Mouse (Mus musculus) kidney, postnatal 25 days (tissue): ENCODE results near the gene Cdpf1.

Experiments used
- DNase-seq, 2 experiments: peaks; one replicate each; pipeline ENCODE4 v3.0.0; 2021; ENCODE audit warnings: mixed read lengths in 2 of 2

Gene Cdpf1

DNA sequence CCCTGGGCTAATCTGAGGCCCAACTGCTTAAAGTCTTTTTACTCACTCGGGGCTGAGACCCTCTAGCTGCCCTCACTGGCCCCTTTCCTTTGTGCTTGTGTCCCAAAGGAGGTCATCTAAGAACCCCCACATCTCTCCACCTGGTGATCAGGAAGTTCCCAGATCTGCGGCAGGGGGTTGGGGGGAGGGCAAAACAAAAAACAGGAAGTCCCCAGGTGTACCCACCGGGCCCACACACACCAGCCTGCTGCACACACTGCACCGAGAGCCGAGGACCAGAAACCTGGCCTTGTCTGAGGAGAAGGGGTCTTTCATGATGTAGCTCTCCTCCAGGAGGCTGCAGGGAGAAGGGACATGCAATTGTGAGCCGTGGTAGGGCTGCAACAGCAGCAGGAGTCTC, 3.5 kb downstream of the Cdpf1 start:
- DNase-seq, result no peak

DNA sequence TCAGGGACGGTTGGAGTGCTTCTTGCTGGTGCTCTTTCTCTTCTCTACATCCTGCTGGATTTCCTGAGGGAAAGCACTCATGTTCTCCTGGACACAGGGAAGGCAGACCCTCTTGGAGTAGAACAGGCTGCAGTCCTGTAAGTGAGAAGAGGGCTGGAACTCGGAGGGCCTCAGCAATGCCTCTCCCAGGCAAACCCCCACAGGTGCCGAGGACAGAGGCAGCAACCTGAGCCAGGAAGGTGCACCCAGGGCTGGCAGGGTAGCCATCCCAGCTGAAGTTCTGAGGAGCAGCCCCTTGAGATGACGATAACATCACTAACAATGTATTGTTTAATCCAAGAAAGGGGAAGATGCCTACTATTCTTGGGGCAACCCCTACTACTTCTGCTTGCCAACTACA, 4.1 kb downstream of the Cdpf1 start:
- DNase-seq, result no peak

DNA sequence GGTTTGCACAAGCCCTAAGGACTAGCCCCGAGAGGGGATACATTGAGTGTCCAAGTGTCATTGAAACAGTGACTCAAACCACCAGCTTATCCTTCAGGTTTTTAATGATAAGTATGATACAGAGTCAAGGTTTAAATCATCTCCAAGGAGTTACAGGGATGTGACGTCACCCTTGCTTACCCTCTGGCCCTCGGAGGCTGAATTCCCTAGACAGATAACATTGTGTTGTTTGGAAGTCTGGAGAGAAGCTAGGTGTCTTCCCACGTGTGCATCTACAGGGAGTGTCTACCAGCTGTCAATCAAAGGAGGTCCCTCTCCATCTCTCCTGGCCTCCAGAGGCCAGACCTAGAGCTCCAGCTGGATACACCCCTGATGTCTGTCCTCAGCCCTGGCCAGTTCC, 4.6 kb downstream of the Cdpf1 start:
- DNase-seq, result no peak

DNA sequence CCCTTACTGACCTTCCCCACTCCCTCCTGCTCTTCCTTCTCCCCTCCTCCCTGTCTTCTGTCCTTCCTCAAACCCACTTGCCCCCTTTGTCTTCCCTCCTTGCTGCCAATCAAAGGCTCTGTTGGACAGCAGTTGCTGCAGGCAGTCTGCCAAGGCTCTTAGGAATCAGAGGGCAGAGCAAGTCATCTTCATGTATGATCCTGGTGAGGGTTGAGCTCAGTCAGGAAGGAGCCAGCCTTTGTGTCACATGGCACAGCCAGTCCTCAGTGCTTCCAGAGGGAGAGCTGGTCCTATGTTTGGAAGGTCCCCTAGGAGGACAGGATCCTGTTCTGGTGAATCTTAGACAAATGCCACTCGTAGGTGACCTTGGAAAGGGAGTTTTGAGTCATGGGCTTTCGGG, 8.6 kb downstream of the Cdpf1 start:
- peak; percentile 60 to 72 for DNase-seq

DNA sequence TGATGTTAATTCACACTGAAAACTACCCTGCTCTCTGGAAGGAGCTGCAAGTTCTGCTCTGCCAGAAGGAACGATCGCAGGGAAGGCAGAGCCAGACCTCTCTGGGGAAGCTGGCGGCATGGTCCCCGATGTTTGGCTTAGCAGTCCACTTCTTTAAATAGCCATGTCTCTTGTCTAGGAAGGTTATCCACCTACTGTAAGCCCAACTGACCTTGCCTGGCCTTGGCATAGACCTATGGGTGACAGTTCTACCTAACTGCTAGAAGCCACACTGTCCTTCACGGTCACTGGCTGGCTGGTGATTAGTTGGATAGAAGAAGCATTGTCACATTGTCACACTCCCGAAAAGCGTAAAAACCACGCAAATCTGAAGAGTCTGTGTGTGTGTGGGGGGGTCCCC, 12.8 kb downstream of the Cdpf1 start:
- peak in 1 of 2 experiments; percentile 29 for DNase-seq

DNA sequence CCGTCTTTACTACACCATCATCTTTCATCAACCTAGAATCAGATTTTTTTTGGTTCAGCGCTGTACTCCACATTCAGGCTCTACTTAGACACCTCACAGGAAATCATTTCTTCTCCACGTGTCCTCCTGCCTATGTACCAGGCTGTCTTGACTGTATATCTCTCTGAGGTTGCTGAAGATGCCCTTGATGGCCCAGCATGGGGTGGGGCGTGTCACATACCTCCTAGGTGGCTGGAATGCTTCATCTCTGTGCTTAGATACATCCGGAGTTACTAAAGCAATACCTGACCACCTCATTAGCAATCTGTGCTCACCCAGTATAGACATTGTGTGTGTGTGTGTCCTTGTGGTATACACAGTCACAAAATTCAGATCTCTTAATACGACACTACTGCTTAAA, 16.0 kb downstream of the Cdpf1 start:
- no peak for DNase-seq

DNA sequence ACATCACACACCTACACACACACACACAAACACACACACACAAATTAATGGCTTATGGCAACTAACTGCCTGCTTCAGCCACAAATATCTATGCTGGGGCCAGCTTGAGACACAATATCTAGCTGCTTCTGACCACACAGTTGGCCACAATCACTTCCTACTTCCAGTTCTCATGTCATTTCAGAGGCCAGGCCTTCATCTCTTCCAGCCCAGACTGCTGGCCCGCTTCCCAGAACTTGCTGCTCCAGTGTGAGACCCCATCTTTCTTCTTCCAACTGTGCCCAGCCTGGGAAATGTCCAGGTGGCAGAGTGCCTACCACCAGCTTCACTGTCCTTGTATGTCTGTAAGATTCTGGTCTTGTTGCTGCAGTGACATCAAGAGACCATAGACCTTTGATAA, 18.7 kb downstream of the Cdpf1 start:
- DNase-seq, result no peak

DNA sequence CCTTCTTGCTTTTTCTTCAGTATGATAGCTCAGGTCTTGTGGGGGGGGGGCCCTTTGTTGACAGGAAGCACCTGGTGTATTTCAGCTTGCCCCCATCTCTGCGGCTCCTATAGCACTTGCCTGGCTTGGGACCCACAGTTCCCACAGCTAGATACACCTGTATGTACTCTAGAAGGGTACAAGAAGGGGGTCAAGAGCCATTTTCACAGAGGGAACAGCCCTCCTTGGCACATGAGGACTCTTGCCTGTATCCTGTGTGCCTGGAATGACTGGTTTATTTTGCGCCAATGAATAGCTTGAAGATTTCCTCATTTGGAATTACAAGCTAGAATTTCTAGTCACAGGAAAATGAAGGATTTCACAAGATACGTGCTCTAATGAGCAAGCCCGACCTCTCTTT, 20.0 kb downstream of the Cdpf1 start:
- no peak for DNase-seq

DNA sequence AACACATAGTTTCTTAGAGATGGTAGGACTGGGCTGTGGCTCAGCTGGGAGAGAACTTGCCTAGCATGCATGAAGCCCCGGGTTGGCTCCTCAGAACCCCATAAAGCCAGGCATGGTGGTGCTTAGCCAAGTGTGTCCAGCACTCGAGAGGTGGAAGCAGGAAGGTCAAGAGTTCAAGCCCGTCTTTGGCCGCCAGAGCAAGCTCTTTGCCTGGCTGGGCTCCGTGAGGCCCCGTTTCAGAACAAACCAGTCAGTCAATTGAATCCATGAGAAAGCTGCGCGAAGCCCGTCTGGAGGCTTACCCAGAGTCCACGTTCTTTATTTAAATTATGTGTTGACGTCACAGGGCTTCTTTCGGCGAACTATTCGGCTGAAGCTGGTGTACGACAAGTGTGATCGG, 22.9 kb downstream of the Cdpf1 start:
- peak; percentile 36 to 65 for DNase-seq

DNA sequence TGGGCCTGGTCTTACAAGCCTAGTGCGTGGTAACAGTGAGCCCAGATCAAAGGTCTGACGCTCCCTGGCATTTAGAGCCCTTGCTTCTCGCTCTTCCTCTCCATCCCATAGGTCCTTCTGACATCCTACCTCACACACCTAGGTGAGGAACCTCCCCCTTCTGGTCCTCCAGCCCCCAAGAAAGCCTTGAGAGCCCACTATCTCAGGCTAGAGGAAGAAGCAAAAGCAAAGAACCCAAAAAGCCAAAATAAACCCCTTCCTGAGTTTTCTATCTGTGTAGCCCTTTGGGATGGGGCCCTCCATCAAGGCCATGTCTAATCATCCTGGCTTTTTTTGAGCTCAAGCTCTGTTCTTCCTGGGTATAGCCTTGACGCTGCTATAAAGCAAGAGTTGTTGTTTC, 23.4 kb downstream of the Cdpf1 start:
- peak in 1 of 2 experiments; percentile 13 for DNase-seq

DNA sequence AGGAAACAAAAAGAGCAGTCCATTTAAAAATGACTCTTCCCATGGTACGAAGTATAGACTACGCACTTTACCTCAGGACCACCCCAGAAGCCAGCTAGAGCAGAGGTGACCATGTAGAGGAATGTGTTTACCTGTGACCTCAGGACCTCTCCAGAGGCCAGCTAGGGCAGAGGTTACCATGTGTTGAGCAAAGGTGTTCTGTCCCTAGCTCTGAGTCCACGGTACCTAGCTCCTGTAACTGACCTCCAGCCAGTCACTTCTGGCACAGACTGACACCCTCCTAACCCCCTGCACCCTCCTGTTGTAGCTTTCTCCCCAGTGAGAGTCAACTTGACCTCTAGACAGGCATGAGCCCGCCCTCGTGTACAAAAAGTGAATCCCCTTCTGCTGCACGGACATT, 24.0 kb downstream of the Cdpf1 start:
- peak in 1 of 2 experiments; percentile 22 for DNase-seq

DNA sequence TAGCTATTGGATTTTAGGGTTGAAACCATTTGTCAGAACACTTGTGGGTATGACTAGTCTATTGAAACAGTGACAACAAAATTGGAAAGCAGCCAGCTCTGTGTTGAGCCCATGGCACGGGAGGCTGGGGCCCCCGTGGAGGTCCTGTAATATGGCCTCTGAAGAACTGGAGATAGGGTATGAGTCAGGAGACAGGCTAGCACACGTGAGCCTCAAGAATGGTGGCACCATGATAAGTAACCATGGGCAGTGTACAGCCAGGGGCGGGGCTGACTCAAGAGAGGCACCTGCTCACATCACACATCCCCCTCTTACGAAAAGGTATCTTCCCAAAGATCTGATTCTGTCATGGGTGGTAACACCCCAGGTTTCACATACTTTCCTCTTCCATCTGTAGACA, 24.8 kb downstream of the Cdpf1 start:
- DNase-seq, result peak in 1 of 2 experiments; percentile 33

DNA sequence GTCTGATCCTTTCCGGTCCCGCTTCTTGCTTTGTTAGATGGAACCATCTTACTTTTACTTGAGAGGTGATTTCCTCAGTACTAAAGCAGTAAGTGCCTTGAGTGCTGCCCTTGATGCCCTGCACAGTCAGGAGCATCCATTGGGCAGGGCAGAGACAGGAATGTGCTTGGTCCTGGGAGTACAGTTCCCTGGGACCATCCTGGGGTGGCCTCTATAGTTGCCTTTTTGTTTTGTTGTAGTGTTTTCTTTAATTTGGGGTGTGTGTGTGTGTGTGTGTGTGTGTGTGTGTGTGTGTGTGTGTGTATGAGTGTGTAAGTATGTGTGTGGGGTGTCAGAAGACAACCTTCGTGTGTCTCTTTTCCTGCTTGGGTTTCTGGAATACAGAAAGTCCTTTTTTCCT, 27.2 kb downstream of the Cdpf1 start:
- DNase-seq, result peak in 1 of 2 experiments; percentile 12

DNA sequence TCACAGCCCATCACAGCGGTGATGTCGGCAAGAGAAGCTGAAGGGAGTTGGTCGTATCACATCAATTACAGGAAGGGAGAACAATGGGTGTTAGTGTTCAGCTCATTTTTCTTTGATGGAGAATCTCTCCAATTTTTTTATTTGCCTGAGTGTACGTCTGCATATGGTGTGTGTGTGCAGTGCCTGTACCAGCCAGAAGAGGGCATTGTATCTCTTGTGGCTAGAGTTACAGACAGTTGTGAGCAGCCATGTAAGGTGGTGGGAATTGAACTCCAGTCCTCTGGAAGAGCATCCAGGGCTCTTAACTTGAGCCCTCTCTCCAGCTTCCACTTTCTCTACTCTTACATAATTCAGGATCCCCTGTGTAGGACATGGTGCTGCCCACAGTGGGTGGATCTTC, 28.4 kb downstream of the Cdpf1 start:
- peak in 1 of 2 experiments; percentile 9 for DNase-seq

DNA sequence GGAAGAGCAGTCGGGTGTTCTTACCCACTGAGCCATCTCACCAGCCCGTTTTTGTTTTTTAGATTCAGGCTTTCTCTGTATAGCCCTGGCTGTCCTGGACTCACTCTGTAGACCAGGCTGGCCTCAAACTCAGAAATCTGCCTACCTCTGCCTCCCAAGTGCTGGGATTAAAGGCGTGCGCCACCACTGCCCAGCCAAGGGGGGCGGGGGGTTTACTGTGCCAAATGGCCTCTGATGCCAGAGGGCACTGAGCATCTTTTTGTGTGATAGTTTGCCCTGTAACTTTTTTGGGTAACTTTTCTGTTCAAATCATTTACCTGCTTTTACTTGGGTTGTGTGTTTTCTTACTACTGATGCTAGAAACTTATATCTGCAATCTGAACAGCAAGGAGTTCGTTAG, 32.6 kb downstream of the Cdpf1 start:
- DNase-seq, result peak; percentile 25 to 62

DNA sequence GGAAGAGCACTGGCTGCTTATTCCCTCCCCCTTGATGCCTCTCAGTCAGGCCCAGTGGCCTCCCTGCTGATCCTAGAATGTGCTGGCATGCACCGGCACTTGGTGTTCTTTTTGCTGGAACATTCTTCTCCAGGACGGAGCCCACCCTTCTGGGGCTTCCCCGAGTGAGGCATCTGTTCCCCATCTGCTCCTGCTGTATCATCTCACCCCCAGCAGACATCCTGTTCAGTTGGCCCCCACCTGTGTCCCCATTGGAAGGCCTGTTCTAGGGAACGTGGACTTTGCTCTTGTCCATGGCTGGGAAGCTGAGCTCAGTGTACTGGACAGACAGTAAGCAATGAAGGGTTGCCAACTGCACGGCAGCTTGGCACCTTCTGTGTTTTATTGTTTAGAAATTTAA, 34.7 kb downstream of the Cdpf1 start:
- DNase-seq, result peak; percentile 69 to 92

DNA sequence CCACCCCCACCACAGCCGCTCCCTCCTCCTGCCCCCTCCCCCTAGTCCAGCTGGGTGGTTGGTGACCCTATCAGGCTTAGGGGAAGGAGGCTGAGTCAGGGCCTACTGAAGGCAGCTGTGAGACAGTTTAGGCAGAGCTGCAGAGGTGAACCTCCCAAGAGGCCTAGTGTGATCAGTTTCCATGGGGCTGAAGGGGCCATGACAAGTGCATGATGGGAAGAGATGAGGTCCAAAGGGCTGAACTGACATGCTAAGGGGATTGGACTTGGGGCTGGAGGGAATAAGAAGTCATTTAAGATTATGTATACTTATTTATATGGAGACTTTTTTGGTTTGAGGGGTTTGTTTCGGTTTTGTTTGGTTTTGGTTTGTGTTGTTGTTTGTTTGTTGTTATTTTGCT, 35.3 kb downstream of the Cdpf1 start:
- DNase-seq, result peak in 1 of 2 experiments; percentile 49

DNA sequence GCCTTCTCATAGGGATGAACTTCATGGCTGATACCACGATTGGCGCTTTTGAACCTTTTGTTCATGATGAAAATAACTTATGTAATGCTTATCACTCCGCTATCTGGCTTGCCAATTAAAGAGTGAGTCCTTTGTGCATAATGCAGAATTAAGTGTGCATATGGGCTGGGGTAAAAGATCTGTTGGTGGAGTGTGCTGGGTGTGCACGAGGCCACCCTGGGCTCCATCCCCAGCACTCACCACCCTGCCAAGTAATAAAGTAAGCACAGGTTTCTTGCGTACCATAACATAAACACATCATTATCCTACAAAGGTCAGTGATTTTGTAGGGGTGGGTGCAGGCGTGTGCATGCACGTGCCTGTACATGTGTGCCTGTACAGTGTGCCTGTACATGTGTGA, 36.5 kb downstream of the Cdpf1 start:
- DNase-seq, result no peak

DNA sequence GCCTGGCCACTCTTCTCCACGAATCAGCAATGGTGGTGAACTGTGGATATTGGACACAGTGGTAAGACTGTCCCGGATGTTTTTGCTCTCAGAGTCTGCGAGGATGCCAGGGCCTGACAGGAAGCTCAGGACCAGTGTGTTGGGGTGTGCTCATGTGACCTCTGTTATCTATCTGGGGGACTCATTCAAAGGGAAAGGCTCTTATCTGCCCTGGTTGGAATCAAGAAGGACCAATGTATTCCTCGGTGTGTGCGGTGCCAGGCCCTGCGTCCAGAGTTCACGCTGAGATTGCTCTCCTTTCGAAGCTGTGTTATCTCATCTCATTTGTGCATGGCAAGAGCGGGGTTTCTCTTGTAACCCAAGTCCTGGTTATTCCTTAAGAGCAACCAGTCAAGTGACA, 37.1 kb downstream of the Cdpf1 start:
- DNase-seq, result no peak

DNA sequence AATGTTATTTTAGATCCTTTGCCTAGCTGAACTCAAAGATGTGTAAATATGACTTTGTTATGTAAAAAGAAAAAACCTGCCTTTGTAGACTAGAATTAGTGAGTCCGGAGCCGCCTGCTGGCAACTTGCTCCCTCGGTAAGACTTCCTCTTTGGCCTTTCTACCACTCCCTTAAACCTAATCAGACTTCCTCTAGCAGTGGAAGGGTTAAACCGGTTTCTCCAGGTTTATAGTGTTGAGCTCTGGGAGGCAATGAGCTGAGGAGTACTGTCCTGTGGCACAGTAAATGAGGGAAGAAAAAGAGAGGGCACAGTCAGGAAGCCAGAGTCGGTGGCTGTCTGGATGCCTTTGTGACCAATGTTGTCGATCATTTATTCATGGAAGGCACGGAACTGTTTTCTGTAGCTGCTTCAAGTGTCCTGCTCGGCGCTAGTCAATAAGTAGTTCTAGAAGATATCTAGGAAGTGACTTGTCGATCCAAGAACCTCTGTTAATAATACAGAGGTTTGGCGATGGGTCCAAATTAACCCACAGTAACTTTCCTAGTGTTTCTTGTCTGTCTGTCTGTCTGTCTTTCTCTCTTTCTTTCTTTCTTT, 39.3 kb downstream of the Cdpf1 start:
- peak; percentile 60 to 79 for DNase-seq

DNA sequence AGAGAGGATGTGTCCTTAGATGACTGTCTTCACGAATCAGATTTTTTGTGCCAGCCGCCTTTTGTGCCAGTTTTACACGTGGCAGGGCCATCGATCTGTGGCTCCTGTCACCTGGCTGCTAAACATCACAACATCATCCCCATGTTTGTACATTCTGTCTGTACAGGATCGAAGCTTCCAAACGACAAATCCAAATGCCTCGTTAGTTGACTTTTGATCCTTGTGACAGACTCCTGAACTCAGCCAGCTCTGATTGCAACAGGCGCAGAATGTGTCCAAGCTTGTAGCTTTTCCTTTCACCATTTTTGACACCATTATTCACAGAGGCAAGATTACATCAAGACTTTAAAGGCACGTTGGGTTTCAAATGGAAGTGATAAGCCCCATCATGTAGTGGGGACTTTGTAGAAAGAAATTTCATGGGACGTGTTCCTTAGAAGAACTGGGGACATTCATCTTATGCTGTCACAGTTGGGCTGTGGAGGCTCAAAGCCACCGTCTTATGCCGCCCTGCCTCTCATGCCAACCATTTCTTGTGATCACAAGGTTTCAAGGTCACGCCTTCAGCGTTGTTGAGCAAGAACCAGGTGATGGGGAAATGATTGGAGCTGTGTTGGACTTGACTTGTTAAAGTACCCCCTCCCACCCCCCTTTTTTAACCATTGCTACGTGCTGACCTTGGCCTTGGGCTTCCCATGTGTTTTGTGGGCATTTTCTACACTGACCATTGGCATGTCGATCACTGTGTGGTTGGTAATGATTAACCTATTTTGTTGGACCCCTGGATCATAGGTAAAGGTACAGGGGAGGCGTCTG, 40.0 kb downstream of the Cdpf1 start:
- peak; percentile 57 to 85 for DNase-seq

DNA sequence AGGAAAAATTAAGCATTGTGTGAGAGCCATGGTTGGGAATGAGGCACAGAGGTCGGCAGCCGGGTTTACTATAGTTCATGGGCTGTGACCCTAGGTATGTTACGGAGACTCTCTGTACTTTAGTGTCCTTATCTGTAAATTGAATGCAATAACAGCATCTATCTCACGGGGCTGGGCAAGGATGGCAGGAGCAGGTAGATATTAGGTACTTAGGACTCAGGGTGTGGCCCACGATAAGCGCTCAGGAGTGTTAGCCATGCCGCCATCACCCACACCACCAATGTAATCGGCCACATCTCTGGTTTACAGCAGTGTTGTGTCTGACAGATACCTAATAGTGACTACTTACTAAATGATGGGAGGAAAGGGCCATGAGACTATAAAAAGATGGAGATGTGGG, 42.5 kb downstream of the Cdpf1 start:
- no peak for DNase-seq

DNA sequence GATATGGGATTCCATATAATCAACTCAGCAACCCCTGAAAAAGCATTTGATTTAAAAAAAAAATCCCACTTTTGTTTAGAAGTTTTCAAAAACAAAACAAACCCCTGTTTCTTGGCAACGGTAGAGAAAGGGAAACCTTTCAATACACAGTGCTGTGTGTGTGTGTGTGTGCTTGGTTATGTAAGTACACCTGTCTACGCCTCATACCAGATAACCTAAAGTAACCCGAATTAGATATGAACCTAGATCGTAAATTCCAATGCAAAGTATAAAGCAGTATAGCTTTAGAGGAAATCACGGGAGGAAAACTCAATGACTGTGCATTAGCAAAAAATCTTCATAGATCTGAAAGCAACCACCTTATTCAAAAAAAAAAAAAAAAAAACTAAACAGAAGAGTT, 44.8 kb downstream of the Cdpf1 start:
- DNase-seq, result no peak

DNA sequence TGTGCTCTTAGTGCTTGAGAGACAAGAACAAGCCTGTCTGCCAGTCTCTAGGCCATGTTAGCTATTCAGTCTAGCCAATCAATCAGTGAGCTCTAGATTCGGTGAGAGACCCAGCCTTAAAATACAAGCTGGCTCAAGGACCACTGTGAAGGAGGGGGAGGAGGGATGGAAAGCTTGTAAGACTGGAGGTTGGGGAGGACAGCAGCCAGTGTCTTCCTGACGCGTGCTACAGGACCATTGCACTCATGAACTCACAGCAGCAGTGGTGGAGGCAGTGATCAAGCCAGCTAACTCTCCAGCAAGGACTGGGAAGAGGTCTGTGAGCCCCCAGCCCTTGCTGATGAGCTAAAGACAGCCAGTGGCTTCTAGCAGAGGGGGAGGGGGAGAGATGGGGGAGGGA, 46.5 kb downstream of the Cdpf1 start:
- DNase-seq, result no peak

DNA sequence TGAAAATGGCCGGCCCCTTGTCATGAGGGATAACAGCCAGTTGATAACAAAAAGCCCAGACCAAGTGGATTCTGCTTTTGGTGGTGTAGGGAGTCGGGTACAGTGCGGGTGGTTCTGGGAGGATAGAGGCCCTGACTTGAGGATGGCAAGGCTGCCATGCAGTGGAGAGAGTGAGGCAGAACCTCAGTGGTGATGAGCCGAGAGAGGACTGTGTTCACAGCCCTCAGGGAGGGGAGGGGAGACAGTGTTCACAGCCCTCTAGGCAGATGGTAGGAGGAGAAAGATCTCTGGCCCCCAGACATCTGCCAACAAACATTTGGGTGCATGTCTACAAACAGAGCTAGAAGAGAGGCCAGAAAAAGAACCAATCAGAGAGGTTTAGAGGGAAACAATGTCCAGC, 48.7 kb downstream of the Cdpf1 start:
- peak in 1 of 2 experiments; percentile 35 for DNase-seq
